Mouse (Mus musculus): Measurements from ENCODE around the gene Ifngr2.

- TF ChIP-seq CTCF (IDR thresholded peaks at IDR 0.05; ENCODE audit: borderline replicate concordance, extremely low read depth, insufficient read depth, insufficient read length): no peak
- no peak for TF ChIP-seq POLR2A (IDR thresholded peaks at IDR 0.05; ENCODE audit: borderline replicate concordance, extremely low read depth, insufficient read depth, insufficient read length, poor library complexity, severe bottlenecking)
Observed at GRCm38 (mm10) chr16:91561541-91562457, 14.9 kb downstream of the Ifngr2 start.
